Mouse (Mus musculus): ENCODE results near the gene Copz1. TPM values are rescaled to one million over a fixed set of nuclear protein-coding genes. Genes with fewer than 3 reads are reported as not detected.
A peak's percentile ranks its signal among the peaks of the same experiment; 100 is the strongest.

Gene Copz1
- polyA plus RNA-seq, 1 experiment from 2014 or later = 221 TPM

- Histone ChIP-seq H3K27ac (ENCODE audit: low read depth, low read length) (no peak overlapping the region), H3K36me3 (ENCODE audit: control insufficient read depth, insufficient read depth, low read length) (no peaks in the 10 kb centered on the region)
- 59% methylated on average over 3 of the region's 3 CpGs for WGBS (ENCODE audit: insufficient replicate concordance)
Measured at GRCm38 (mm10) chr15:103280817-103281464, 8.4 kb downstream of the Copz1 start.

GRCm38 (mm10) chr15:103281465-103282205 lies 9.1 kb downstream of the Copz1 start:
- WGBS (ENCODE audit: insufficient replicate concordance) = 89% methylated on average over 3 of the region's 3 CpGs

More at GRCm38 (mm10) chr15:103280817-103281464, 8.4 kb downstream of the Copz1 start:
- H3K9me3 ChIP-seq (replicated peaks; ENCODE audit: control insufficient read depth, low read length) = no peaks in the 10 kb centered on the region
- peaks cover 13% of the 10 kb centered on the region for H3K4me1 ChIP-seq (ENCODE audit: control insufficient read depth, insufficient read depth, low read length)
- H3K27me3 ChIP-seq (ENCODE audit: control insufficient read depth, insufficient read depth, low read length) = no peaks in the 10 kb centered on the region
- no peak overlapping the region for H3K4me2 ChIP-seq
- ATAC-seq (replicated peaks; ENCODE audit: insufficient number of reproducible peaks, low FRiP score, low TSS enrichment) = no peak
- no peak overlapping the region for H3K9ac ChIP-seq (ENCODE audit: low read depth, low read length)
- no peak overlapping the region for H3K4me3 ChIP-seq (ENCODE audit: low read depth, low read length)

GRCm38 (mm10) chr15:103284066-103284465 lies 11.6 kb downstream of the Copz1 start:
- Histone ChIP-seq H3K9ac (ENCODE audit: low read depth, low read length) (no peak overlapping the region), H3K27me3 (ENCODE audit: control insufficient read depth, insufficient read depth, low read length) (no peaks in the 10 kb centered on the region), H3K36me3 (ENCODE audit: control insufficient read depth, insufficient read depth, low read length) (peaks cover 2% of the 10 kb centered on the region; the same call in 1 of the 2 replicates), H3K9me3 (replicated peaks; ENCODE audit: control insufficient read depth, low read length) (no peaks in the 10 kb centered on the region), H3K4me2 (no peak overlapping the region), H3K27ac (ENCODE audit: low read depth, low read length) (no peak overlapping the region), H3K4me3 (ENCODE audit: low read depth, low read length) (no peak overlapping the region), H3K4me1 (ENCODE audit: control insufficient read depth, insufficient read depth, low read length) (peaks cover 16% of the 10 kb centered on the region)
- WGBS (ENCODE audit: insufficient replicate concordance) = 74% methylated on average over 3 of the region's 3 CpGs
- no peak for ATAC-seq (replicated peaks; ENCODE audit: insufficient number of reproducible peaks, low FRiP score, low TSS enrichment)

More at GRCm38 (mm10) chr15:103281465-103282205, 9.1 kb downstream of the Copz1 start:
- Histone ChIP-seq H3K27me3 (ENCODE audit: control insufficient read depth, insufficient read depth, low read length) (no peaks in the 10 kb centered on the region), H3K4me2 (no peak overlapping the region), H3K4me3 (ENCODE audit: low read depth, low read length) (no peak overlapping the region), H3K4me1 (ENCODE audit: control insufficient read depth, insufficient read depth, low read length) (peaks cover 16% of the 10 kb centered on the region), H3K36me3 (ENCODE audit: control insufficient read depth, insufficient read depth, low read length) (no peaks in the 10 kb centered on the region), H3K9me3 (replicated peaks; ENCODE audit: control insufficient read depth, low read length) (no peaks in the 10 kb centered on the region), H3K27ac (ENCODE audit: low read depth, low read length) (no peak overlapping the region), H3K9ac (ENCODE audit: low read depth, low read length) (no peak overlapping the region)
- ATAC-seq (replicated peaks; ENCODE audit: insufficient number of reproducible peaks, low FRiP score, low TSS enrichment) = no peak

GRCm38 (mm10) chr15:103284647-103285046 lies 12.1 kb downstream of the Copz1 start:
- no peak for ATAC-seq (replicated peaks; ENCODE audit: insufficient number of reproducible peaks, low FRiP score, low TSS enrichment)
- no peak overlapping the region for H3K4me2 ChIP-seq
- no peaks in the 10 kb centered on the region for H3K27me3 ChIP-seq (ENCODE audit: control insufficient read depth, insufficient read depth, low read length)
- 46% methylated on average over 2 of the region's 2 CpGs for WGBS (ENCODE audit: insufficient replicate concordance)
- no peak overlapping the region for H3K4me3 ChIP-seq (ENCODE audit: low read depth, low read length)
- H3K9me3 ChIP-seq (replicated peaks; ENCODE audit: control insufficient read depth, low read length) = no peaks in the 10 kb centered on the region
- peaks cover 17% of the 10 kb centered on the region for H3K4me1 ChIP-seq (ENCODE audit: control insufficient read depth, insufficient read depth, low read length)
- peaks cover 5% of the 10 kb centered on the region; the same call in 1 of the 2 replicates for H3K36me3 ChIP-seq (ENCODE audit: control insufficient read depth, insufficient read depth, low read length)
- no peak overlapping the region for H3K9ac ChIP-seq (ENCODE audit: low read depth, low read length)
- peak overlapping the region; percentile 1; the same call in 1 of the 2 replicates for H3K27ac ChIP-seq (ENCODE audit: low read depth, low read length)

GRCm38 (mm10) chr15:103285778-103286417 lies 13.4 kb downstream of the Copz1 start:
- Histone ChIP-seq H3K9me3 (replicated peaks; ENCODE audit: control insufficient read depth, low read length) (no peaks in the 10 kb centered on the region), H3K36me3 (ENCODE audit: control insufficient read depth, insufficient read depth, low read length) (peaks cover 5% of the 10 kb centered on the region; the same call in 1 of the 2 replicates), H3K27me3 (ENCODE audit: control insufficient read depth, insufficient read depth, low read length) (no peaks in the 10 kb centered on the region), H3K9ac (ENCODE audit: low read depth, low read length) (no peak overlapping the region), H3K4me2 (0 out of 2 replicates have a peak overlapping the region, but pooled peaks have one; percentile 9), H3K27ac (ENCODE audit: low read depth, low read length) (peak overlapping the region; percentile 37), H3K4me1 (ENCODE audit: control insufficient read depth, insufficient read depth, low read length) (peaks cover 20% of the 10 kb centered on the region), H3K4me3 (ENCODE audit: low read depth, low read length) (no peak overlapping the region)
- ATAC-seq (replicated peaks; ENCODE audit: insufficient number of reproducible peaks, low FRiP score, low TSS enrichment) = no peak
- WGBS (ENCODE audit: insufficient replicate concordance) = 75% methylated on average over 1 of the region's 1 CpGs

GRCm38 (mm10) chr15:103289600-103289999 lies 17.1 kb downstream of the Copz1 start:
- no peak for ATAC-seq (replicated peaks; ENCODE audit: insufficient number of reproducible peaks, low FRiP score, low TSS enrichment)
- no peaks in the 10 kb centered on the region for H3K9me3 ChIP-seq (replicated peaks; ENCODE audit: control insufficient read depth, low read length)
- H3K27ac ChIP-seq (ENCODE audit: low read depth, low read length) = no peak overlapping the region
- no peak overlapping the region for H3K9ac ChIP-seq (ENCODE audit: low read depth, low read length)
- H3K27me3 ChIP-seq (ENCODE audit: control insufficient read depth, insufficient read depth, low read length) = no peaks in the 10 kb centered on the region
- 44% methylated on average over 5 of the region's 5 CpGs for WGBS (ENCODE audit: insufficient replicate concordance)
- no peak overlapping the region for H3K4me3 ChIP-seq (ENCODE audit: low read depth, low read length)
- no peak overlapping the region for H3K4me2 ChIP-seq
- H3K4me1 ChIP-seq (ENCODE audit: control insufficient read depth, insufficient read depth, low read length) = peaks cover 18% of the 10 kb centered on the region
- peaks cover 24% of the 10 kb centered on the region for H3K36me3 ChIP-seq (ENCODE audit: control insufficient read depth, insufficient read depth, low read length)

GRCm38 (mm10) chr15:103290417-103290816 lies 17.9 kb downstream of the Copz1 start:
- Histone ChIP-seq H3K27ac (ENCODE audit: low read depth, low read length) (no peak overlapping the region), H3K9ac (ENCODE audit: low read depth, low read length) (no peak overlapping the region), H3K4me3 (ENCODE audit: low read depth, low read length) (no peak overlapping the region), H3K9me3 (replicated peaks; ENCODE audit: control insufficient read depth, low read length) (no peaks in the 10 kb centered on the region), H3K4me2 (no peak overlapping the region), H3K27me3 (ENCODE audit: control insufficient read depth, insufficient read depth, low read length) (no peaks in the 10 kb centered on the region), H3K4me1 (ENCODE audit: control insufficient read depth, insufficient read depth, low read length) (peaks cover 12% of the 10 kb centered on the region), H3K36me3 (ENCODE audit: control insufficient read depth, insufficient read depth, low read length) (peaks cover 25% of the 10 kb centered on the region)
- ATAC-seq (replicated peaks; ENCODE audit: insufficient number of reproducible peaks, low FRiP score, low TSS enrichment) = no peak
- 80% methylated on average over 6 of the region's 6 CpGs for WGBS (ENCODE audit: insufficient replicate concordance)

GRCm38 (mm10) chr15:103290843-103291242 lies 18.3 kb downstream of the Copz1 start:
- no peak overlapping the region for H3K4me3 ChIP-seq (ENCODE audit: low read depth, low read length)
- peaks cover 12% of the 10 kb centered on the region for H3K4me1 ChIP-seq (ENCODE audit: control insufficient read depth, insufficient read depth, low read length)
- no peak overlapping the region for H3K4me2 ChIP-seq
- no peaks in the 10 kb centered on the region for H3K9me3 ChIP-seq (replicated peaks; ENCODE audit: control insufficient read depth, low read length)
- WGBS (ENCODE audit: insufficient replicate concordance) = 90% methylated on average over 9 of the region's 9 CpGs
- no peak for ATAC-seq (replicated peaks; ENCODE audit: insufficient number of reproducible peaks, low FRiP score, low TSS enrichment)
- no peak overlapping the region for H3K9ac ChIP-seq (ENCODE audit: low read depth, low read length)
- peaks cover 27% of the 10 kb centered on the region for H3K36me3 ChIP-seq (ENCODE audit: control insufficient read depth, insufficient read depth, low read length)
- H3K27me3 ChIP-seq (ENCODE audit: control insufficient read depth, insufficient read depth, low read length) = no peaks in the 10 kb centered on the region
- no peak overlapping the region for H3K27ac ChIP-seq (ENCODE audit: low read depth, low read length)
